Mouse (Mus musculus) embryonic facial prominence, embryonic 11.5 days (tissue): Measurements from ENCODE around the gene Grk2. TPM values are rescaled to one million over a fixed set of nuclear protein-coding genes. Genes with fewer than 3 reads are reported as not detected.
A peak's percentile ranks its signal among the peaks of the same experiment; 100 is the strongest.
"Not testable (repeated sequence)": the region's sequence is repeated elsewhere in the genome, so short reads cannot be mapped to it uniquely, and the experiment has no call there.

ENCODE experiments used
- ATAC-seq: fragments of 200-750 bp; cut with Nextera tagmentation; replicated peaks from 2 replicates; pipeline ENCODE4 v1.8.0; 2017; ENCODE audit warnings: low read depth; ENCODE audit not compliant: insufficient number of reproducible peaks, low FRiP score, low TSS enrichment
- DNase-seq: peaks from one replicate; pipeline ENCODE4 v3.0.0-alpha.2; 2015; ENCODE audit warnings: low spot score
- H3K27ac ChIP-seq: fragments of 300-500 bp; sonication (generic); replicated peaks from 2 replicates; pipeline ENCODE4 v1.5.1; 2014; ENCODE audit warnings: mild to moderate bottlenecking, low read depth, low read length, control low read depth
- H3K27me3 ChIP-seq: fragments of 300-500 bp; sonication (generic); 2 replicates; pipeline ENCODE4 v1.6.1; 2014; ENCODE audit warnings: mild to moderate bottlenecking, low read length, moderate library complexity, mixed read lengths; ENCODE audit not compliant: control insufficient read depth, insufficient read depth
- H3K36me3 ChIP-seq: fragments of 300-500 bp; sonication (generic); replicated peaks from 2 replicates; pipeline ENCODE4 v1.6.1; 2014; ENCODE audit warnings: low read depth, mild to moderate bottlenecking, low read length, moderate library complexity, mixed read lengths; ENCODE audit not compliant: control insufficient read depth, insufficient read depth
- H3K4me1 ChIP-seq: fragments of 300-500 bp; sonication (generic); 2 replicates; pipeline ENCODE4 v1.6.1; 2014; ENCODE audit warnings: low read length, mixed read lengths; ENCODE audit not compliant: control insufficient read depth, insufficient read depth
- H3K4me2 ChIP-seq: fragments of 300-500 bp; sonication (generic); 2 replicates; pipeline ENCODE4 v1.6.1; 2014; ENCODE audit warnings: low read depth, mild to moderate bottlenecking, control low read depth, low read length, moderate library complexity
- H3K4me3 ChIP-seq: fragments of 300-500 bp; sonication (generic); 2 replicates; pipeline ENCODE4 v1.5.1; 2014; ENCODE audit warnings: low read depth, low read length, control low read depth
- H3K9ac ChIP-seq: fragments of 300-500 bp; sonication (generic); replicated peaks from 2 replicates; pipeline ENCODE4 v1.6.1; 2014; ENCODE audit warnings: mild to moderate bottlenecking, control low read depth, low read length
- H3K9me3 ChIP-seq: fragments of 300-500 bp; sonication (generic); replicated peaks from 2 replicates; pipeline ENCODE4 v1.6.1; 2016; ENCODE audit warnings: mild to moderate bottlenecking, low read length, inconsistent platforms, mixed read lengths; ENCODE audit not compliant: control insufficient read depth
- WGBS: fragments of 180-500 bp; shearing (Covaris S2); extraction: QIAGEN DNeasy Blood & Tissue Kit; methylation state at CpG from one replicate; pipeline ENCODE4 v1.1.7; 2014; 5-methylcytosine and 5-hydroxymethylcytosine counted together
- polyA plus RNA-seq: library from polyadenylated mRNA; unstranded; fragments of >200 nt; fragmentation: Nextera tagmentation; extraction: Ambion mirVana; gene quantifications from 2 replicates; pipeline ENCODE4 v1.2.1, GENCODE M21; 2014

Grk2 gene
- polyA plus RNA-seq, 1 experiment from 2014 or later, result 18.9 TPM

DNA sequence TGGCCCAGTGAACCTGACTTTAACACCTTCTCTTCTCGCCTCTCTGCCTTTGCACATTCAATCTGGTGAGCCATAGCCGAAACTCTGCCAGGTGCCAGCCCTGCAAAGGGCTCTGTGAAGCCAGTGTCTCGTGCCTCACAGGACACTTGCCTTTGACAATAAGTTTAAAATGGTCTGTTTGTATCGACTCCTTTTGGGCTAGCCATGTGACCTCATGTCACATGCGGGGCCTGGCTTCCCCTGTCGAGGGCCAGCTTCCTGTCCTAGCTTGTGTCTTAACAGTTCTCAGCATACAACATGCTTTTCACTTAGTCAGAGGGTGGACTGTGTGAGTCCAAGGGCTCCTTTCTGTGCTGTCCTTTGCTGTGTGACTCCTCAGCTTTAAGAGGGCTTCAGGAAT lies 43.3 kb downstream of the Grk2 start:
- DNase-seq, result no peak
- no peak for ATAC-seq
- H3K9me3 ChIP-seq, result no peaks in the 10 kb centered on the region
- no peaks in the 10 kb centered on the region for H3K36me3 ChIP-seq
- H3K27ac ChIP-seq, result no peak overlapping the region
- 73% methylated on average over 6 of the region's 6 CpGs for WGBS
- H3K9ac ChIP-seq, result no peak overlapping the region
- no peak overlapping the region for H3K4me2 ChIP-seq
- H3K4me1 ChIP-seq, result peaks cover 2% of the 10 kb centered on the region; the same call in 1 of the 2 replicates
- no peak overlapping the region for H3K4me3 ChIP-seq
- H3K27me3 ChIP-seq, result no peaks in the 10 kb centered on the region; the same call in 1 of the 2 replicates

DNA sequence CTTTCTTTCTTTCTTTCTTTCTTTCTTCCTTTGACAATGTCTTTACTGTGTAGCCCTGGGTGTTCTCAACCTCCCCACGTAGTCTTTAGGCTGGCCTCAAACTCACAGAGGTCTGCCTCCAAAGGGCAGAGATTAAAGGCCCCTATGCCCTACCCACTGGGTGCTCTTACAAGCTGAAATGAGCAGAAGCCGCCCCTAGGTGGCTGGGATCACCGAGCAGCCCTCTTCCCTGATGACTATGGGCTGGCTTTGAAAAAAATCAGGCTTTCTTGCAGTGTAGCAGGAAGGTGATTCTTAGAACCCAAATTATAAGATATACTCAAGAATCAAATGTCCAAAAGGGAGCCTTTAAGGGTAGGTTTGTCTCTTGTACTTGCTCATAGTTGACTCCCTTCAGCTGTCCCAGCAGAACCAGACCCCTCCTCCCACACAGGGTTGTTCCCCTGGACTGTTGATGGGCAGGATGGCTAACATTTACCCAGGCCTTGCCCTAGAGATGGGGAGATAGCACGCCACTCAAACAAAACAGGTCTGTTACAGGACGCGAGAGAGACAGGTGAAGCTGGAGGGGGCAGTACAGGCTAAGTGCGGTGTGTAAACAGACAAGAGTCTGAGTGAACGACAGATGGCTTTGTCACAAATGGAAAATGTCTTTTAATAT lies 44.9 kb downstream of the Grk2 start:
- peak; percentile 36 for DNase-seq
- Histone ChIP-seq H3K4me2 (no peak overlapping the region), H3K36me3 (no peaks in the 10 kb centered on the region), H3K9ac (no peak overlapping the region), H3K4me3 (no peak overlapping the region), H3K27me3 (no peaks in the 10 kb centered on the region), H3K27ac (no peak overlapping the region), H3K4me1 (peaks cover 2% of the 10 kb centered on the region; the same call in 1 of the 2 replicates), H3K9me3 (no peaks in the 10 kb centered on the region)
- ATAC-seq, result no peak
- 59% methylated on average over 8 of the region's 8 CpGs for WGBS

GRCm38 (mm10) chr19:4257897-4258252 lies 48.1 kb downstream of the Grk2 start:
- Histone ChIP-seq H3K9me3 (no peaks in the 10 kb centered on the region), H3K4me2 (peak overlapping the region; percentile 48), H3K4me1 (peaks cover 2% of the 10 kb centered on the region; the same call in 1 of the 2 replicates), H3K9ac (peak overlapping the region; percentile 66), H3K27me3 (no peaks in the 10 kb centered on the region), H3K4me3 (peak overlapping the region; percentile 64), H3K27ac (no peak overlapping the region), H3K36me3 (no peaks in the 10 kb centered on the region)
- 19% methylated on average over 12 of the region's 12 CpGs for WGBS
- no peak for DNase-seq
- no peak; the same call in 1 of the 2 replicates for ATAC-seq

DNA sequence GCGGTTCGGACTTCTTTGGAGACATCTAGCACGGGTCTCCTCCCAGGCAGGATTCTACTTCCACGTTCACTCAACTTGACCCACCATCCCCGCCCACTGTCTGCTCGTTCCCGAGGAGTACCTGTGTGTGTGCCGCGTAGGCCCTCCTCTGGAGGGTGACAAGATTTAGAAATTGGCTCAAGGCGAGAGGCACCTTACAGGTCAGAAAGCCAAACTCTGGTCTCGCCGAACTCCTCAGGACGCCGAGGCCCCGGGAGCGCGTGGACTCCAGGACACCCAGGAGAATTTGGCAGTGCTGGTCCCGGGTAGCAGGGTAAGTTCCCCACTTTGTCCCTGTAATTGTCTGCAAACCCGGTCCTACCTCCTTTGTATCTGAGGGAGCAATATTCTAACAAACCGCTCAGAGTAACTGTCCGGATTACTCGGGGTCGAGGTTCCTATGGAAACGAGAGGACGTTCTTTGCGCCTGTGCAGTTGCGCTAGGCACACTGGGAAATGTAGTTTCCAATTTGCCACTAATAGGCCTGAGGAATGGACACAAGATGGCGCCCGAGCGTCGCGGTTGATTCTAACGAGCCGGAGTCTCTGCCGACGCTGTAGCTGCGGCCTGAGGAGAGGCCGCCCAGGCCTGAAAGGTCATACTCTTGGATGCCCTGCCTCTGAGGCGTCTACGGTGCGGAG lies 48.7 kb downstream of the Grk2 start:
- peak overlapping the region; percentile 91 for H3K4me2 ChIP-seq
- WGBS, result 1% methylated on average over 41 of the region's 41 CpGs
- peaks cover 2% of the 10 kb centered on the region; the same call in 1 of the 2 replicates for H3K4me1 ChIP-seq
- peak overlapping the region; percentile 66 for H3K9ac ChIP-seq
- H3K27ac ChIP-seq, result no peak overlapping the region
- ATAC-seq (peak; percentile 89), DNase-seq (peak; percentile 100)
- H3K27me3 ChIP-seq, result no peaks in the 10 kb centered on the region
- peak overlapping the region; percentile 64 for H3K4me3 ChIP-seq
- H3K36me3 ChIP-seq, result no peaks in the 10 kb centered on the region
- H3K9me3 ChIP-seq, result no peaks in the 10 kb centered on the region

DNA sequence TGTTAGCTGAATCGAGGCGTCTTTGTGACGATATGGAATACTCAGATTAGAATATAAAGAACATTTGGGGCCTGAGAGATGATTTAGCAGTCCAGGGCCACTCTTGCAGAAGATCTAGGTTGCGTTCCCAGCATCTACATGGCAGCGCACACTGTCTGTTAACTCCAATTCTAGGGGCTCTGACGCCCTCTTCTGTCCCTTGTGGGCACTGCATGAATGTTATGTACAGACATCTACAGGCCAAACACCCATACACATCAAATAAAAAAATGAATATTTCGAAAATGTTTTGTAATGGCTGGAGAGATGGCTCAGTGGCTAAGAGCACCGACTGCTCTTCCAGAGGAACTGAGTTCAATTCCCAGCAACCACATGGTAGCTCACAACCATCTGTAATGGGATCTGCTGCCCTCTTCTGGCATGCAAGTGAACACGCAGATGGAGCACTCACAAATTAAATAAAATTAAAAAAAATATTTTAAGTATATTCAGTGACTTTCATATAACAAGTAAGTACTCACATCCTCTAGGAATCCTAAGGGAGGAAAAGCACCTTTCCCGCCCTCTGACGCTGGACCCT lies 50.3 kb downstream of the Grk2 start:
- H3K27me3 ChIP-seq, result no peaks in the 10 kb centered on the region
- WGBS, result 69% methylated on average over 11 of the region's 11 CpGs
- H3K9me3 ChIP-seq, result no peaks in the 10 kb centered on the region
- no peak overlapping the region for H3K4me3 ChIP-seq
- no peak overlapping the region for H3K4me2 ChIP-seq
- no peak for ATAC-seq
- H3K27ac ChIP-seq, result no peak overlapping the region
- peaks cover 2% of the 10 kb centered on the region; the same call in 1 of the 2 replicates for H3K4me1 ChIP-seq
- no peak for DNase-seq
- H3K36me3 ChIP-seq, result no peaks in the 10 kb centered on the region
- H3K9ac ChIP-seq, result no peak overlapping the region

GRCm38 (mm10) chr19:4254230-4254629 lies 51.8 kb downstream of the Grk2 start:
- WGBS, result 86% methylated on average over 7 of the region's 7 CpGs
- peaks cover 2% of the 10 kb centered on the region; the same call in 1 of the 2 replicates for H3K4me1 ChIP-seq
- H3K9ac ChIP-seq, result no peak overlapping the region
- H3K4me2 ChIP-seq, result no peak overlapping the region
- no peak overlapping the region for H3K27ac ChIP-seq
- DNase-seq (no peak), ATAC-seq (no peak)
- no peak overlapping the region for H3K4me3 ChIP-seq
- no peaks in the 10 kb centered on the region for H3K36me3 ChIP-seq
- no peaks in the 10 kb centered on the region for H3K9me3 ChIP-seq
- no peaks in the 10 kb centered on the region for H3K27me3 ChIP-seq

GRCm38 (mm10) chr19:4248683-4249082 lies 57.3 kb downstream of the Grk2 start:
- H3K9ac ChIP-seq, H3K4me1 ChIP-seq, DNase-seq, H3K27ac ChIP-seq, H3K9me3 ChIP-seq, H3K4me3 ChIP-seq, H3K27me3 ChIP-seq, H3K36me3 ChIP-seq, H3K4me2 ChIP-seq, ATAC-seq: not testable (repeated sequence)
- WGBS, result 72% methylated on average over 1 of the region's 1 CpGs

- H3K4me2 ChIP-seq, result no peak overlapping the region
- no peak overlapping the region for H3K9ac ChIP-seq
- no peak overlapping the region for H3K4me3 ChIP-seq
- H3K4me1 ChIP-seq, result no peaks in the 10 kb centered on the region
- H3K36me3 ChIP-seq, result no peaks in the 10 kb centered on the region; the same call in 1 of the 2 replicates
- 55% methylated on average over 1 of the region's 1 CpGs for WGBS
- H3K27me3 ChIP-seq, result no peaks in the 10 kb centered on the region
- ATAC-seq, result no peak
- no peak overlapping the region for H3K27ac ChIP-seq
- no peaks in the 10 kb centered on the region for H3K9me3 ChIP-seq
- peak; percentile 36 for DNase-seq
These were observed 59.0 kb downstream of the Grk2 start for GRCm38 (mm10) chr19:4247010-4247409.
